Mouse (Mus musculus): ENCODE measurements around the gene Klf7. TPM values are rescaled to one million over a fixed set of nuclear protein-coding genes. Genes with fewer than 3 reads are reported as not detected.

The Klf7 gene
- total and polyA plus RNA-seq, 3 experiments = 10.3 to 18.9 (median 18.4) TPM

DNA sequence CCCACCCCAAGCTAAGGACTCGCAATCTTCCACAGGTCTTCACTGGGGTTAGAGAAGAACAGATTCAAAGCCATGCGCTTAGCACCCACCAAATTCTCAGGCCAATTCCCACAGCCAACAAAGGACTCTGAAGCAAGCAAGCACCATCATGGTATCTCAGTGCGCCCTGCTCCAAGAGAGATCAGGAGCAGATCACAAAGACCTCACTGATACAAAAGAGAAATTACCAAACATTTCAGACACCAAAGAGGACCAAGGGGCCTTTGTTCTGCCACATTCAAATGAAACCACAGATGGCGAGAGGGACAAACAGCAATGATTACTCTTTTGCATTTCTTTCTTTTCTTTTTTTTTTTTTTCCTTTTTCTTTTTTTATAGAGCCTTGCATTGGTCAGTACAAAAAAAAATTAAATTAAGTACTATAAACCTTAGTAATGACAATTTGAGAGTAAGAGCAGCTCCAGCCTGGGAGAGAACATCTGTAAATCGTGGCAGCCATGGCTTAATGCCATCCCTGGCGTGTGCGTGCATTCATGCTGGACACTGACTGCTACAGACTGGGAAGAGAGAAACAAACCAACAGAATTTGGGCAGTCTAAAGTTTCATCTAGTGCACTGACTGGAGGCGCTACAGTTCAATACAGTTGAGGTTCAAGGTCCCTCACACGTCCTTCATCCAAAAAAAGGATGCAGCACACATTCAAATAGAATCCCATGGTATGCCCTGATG is 89.4 kb downstream of the Klf7 start:
- Histone ChIP-seq H3K79me2 (replicated peaks; ENCODE audit: control insufficient read depth, insufficient read depth, low read length) (no peaks in the 10 kb centered on the region), H3K27me3 (ENCODE audit: control insufficient read depth, insufficient read depth, low read length) (no peaks in the 10 kb centered on the region), H3K4me3 (no peak overlapping the region), H3K4me1 (ENCODE audit: control insufficient read depth, insufficient read depth, low read length) (peaks cover 21% of the 10 kb centered on the region), H3K36me3 (ENCODE audit: control insufficient read depth, insufficient read depth, low read length) (peaks cover 32% of the 10 kb centered on the region), H3K27ac (no peak overlapping the region), H3K9ac (ENCODE audit: low read depth, low read length) (no peak overlapping the region)
- intact Hi-C loops (cut with DNase I) = no loop called here
- 92% methylated on average over 9 of the region's 9 CpGs for WGBS
- no peak for DNase-seq
- no peak for TF ChIP-seq CTCF (IDR thresholded peaks at IDR 0.05)
- TF ChIP-seq POLR2A (IDR thresholded peaks at IDR 0.05; ENCODE audit: insufficient read depth, low read depth, low read length) = no peak
- no peak for TF ChIP-seq EP300 (IDR thresholded peaks at IDR 0.05; ENCODE audit: insufficient read depth, low read depth, low read length)

DNA sequence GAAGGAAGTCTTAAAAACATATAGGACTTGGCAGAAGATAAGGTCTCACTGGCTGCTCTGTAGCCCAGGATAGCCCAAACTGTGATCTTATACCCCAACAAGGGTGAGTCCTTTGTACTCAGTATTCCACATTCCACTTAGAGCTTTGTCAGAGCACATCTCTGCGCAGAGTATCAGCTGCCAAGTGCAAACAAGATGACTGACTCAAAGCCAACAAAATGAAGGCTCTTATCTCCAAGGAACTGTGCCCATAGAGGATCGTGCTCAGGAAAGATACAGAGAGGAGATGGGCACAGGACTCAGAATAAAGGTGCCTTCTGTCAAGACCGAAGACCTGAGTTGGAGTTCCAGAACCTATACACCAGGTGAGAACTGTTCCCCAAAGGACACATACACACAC is 100.1 kb downstream of the Klf7 start:
- H3K4me3 ChIP-seq = no peak overlapping the region
- no peaks in the 10 kb centered on the region for H3K27me3 ChIP-seq (ENCODE audit: control insufficient read depth, insufficient read depth, low read length)
- intact Hi-C loops (cut with DNase I) = loop anchor here (2.0 to 5.0 kb wide), 2 partner anchors 13 to 200 kb away; no protein-coding TSS in a partner anchor
- TF ChIP-seq POLR2A (IDR thresholded peaks at IDR 0.05; ENCODE audit: insufficient read depth, low read depth, low read length) = no peak
- no peak for TF ChIP-seq CTCF (IDR thresholded peaks at IDR 0.05)
- no peak for TF ChIP-seq EP300 (IDR thresholded peaks at IDR 0.05; ENCODE audit: insufficient read depth, low read depth, low read length)
- peaks cover 16% of the 10 kb centered on the region for H3K4me1 ChIP-seq (ENCODE audit: control insufficient read depth, insufficient read depth, low read length)
- no peaks in the 10 kb centered on the region for H3K79me2 ChIP-seq (replicated peaks; ENCODE audit: control insufficient read depth, insufficient read depth, low read length)
- no peaks in the 10 kb centered on the region; the same call in 1 of the 2 replicates for H3K36me3 ChIP-seq (ENCODE audit: control insufficient read depth, insufficient read depth, low read length)
- DNase-seq = no peak
- H3K9ac ChIP-seq (ENCODE audit: low read depth, low read length) = no peak overlapping the region
- H3K27ac ChIP-seq = peak overlapping the region; percentile 49
- 70% methylated on average over 3 of the region's 3 CpGs for WGBS

DNA sequence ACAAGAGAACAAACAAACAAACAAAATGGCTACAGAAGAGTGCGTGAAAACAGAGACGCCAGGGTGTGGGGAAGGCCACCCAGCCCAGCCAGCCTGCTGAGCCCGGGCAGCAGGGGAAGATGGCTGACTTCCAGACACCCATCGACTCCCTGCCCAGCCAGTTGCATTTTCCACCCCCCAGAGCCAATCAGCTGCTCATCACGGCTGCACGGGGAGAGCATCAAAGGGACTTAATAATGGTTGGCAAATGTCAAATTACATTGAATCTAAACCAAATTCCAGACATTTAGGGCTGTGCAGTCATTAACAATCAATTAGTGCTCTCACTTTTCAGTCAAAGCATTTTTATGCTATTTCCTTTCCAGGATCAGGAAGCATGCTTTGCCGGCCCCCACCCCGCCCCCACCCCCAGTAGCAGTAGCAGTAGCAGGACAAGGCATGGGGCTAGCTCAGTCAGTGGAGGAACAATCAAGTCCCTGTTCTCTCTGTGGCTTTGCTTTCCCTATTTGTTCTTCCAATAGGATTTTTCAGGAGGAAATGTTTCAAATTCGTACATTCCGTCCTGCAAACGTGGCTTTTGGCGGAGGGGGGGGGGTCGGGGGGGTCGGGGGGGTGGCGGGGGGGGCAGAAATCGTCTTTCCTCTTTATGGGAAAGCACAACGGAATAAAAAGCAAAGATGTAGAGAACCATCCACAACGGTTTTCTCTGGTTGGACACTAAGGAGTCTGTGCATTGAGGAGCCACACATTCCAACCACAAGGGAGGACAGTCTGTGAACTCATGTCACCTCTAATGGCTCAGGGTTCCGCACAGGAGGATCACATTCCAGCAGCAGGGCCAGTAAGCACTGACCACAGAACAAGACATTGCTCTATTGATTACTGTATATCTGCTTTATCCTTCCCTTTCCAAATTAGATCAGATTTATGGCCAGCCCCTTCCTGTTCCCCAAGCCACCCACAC is 101.1 kb downstream of the Klf7 start:
- Histone ChIP-seq H3K4me3 (no peak overlapping the region), H3K27me3 (ENCODE audit: control insufficient read depth, insufficient read depth, low read length) (no peaks in the 10 kb centered on the region), H3K36me3 (ENCODE audit: control insufficient read depth, insufficient read depth, low read length) (no peaks in the 10 kb centered on the region; the same call in 1 of the 2 replicates), H3K4me1 (ENCODE audit: control insufficient read depth, insufficient read depth, low read length) (peaks cover 16% of the 10 kb centered on the region), H3K27ac (peak overlapping the region; percentile 58), H3K79me2 (replicated peaks; ENCODE audit: control insufficient read depth, insufficient read depth, low read length) (no peaks in the 10 kb centered on the region), H3K9ac (ENCODE audit: low read depth, low read length) (peak overlapping the region; percentile 45)
- WGBS = 17% methylated on average over 19 of the region's 19 CpGs
- peak; percentile 51 for TF ChIP-seq CTCF (IDR thresholded peaks at IDR 0.05)
- TF ChIP-seq EP300 (IDR thresholded peaks at IDR 0.05; ENCODE audit: insufficient read depth, low read depth, low read length) = no peak
- peak; percentile 39 to 46 for DNase-seq
- intact Hi-C loops (cut with DNase I) = loop anchor here (1.0 to 5.0 kb wide), 3 partner anchors 14 to 201 kb away; partner anchors contain the start of gene Klf7

DNA sequence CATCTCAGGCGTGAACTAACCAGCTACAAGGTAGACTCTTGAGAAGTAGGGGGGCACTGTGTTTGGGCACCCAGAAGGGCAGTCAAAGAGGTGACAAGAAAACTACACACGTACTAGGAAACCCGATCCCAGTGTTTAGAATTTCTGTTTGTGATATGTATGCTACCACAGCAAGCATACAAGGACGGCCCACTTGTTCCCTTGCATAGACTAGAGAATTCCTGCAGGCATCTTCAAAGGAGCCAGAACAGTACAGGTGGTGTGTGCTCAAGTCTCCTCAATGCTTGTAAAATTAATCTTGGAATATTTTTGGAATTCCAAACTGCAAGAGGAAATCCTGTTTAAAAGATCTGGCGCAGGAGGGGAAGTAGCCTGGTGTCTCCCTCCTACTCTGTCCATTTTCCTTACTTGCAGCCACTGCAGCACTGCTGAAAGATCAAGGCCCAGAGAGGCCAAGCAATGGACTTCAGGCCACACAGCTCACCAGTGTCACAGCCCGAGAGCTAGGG is 102.9 kb downstream of the Klf7 start:
- Histone ChIP-seq H3K4me3 (peak overlapping the region; percentile 18; the same call in 1 of the 2 replicates), H3K27ac (peak overlapping the region; percentile 71), H3K79me2 (replicated peaks; ENCODE audit: control insufficient read depth, insufficient read depth, low read length) (no peaks in the 10 kb centered on the region), H3K27me3 (ENCODE audit: control insufficient read depth, insufficient read depth, low read length) (no peaks in the 10 kb centered on the region), H3K9ac (ENCODE audit: low read depth, low read length) (peak overlapping the region; percentile 5; the same call in 1 of the 2 replicates), H3K36me3 (ENCODE audit: control insufficient read depth, insufficient read depth, low read length) (no peaks in the 10 kb centered on the region; the same call in 1 of the 2 replicates), H3K4me1 (ENCODE audit: control insufficient read depth, insufficient read depth, low read length) (peaks cover 16% of the 10 kb centered on the region)
- TF ChIP-seq CTCF (IDR thresholded peaks at IDR 0.05) (no peak), EP300 (IDR thresholded peaks at IDR 0.05; ENCODE audit: insufficient read depth, low read depth, low read length) (0 out of 2 replicates have a peak, but pooled peaks have one; percentile 24)
- 31% methylated on average over 6 of the region's 6 CpGs for WGBS
- no peak for DNase-seq
- intact Hi-C loops (cut with DNase I) = loop anchor here (1.0 to 2.0 kb wide), 4 partner anchors 22 to 282 kb away; no protein-coding TSS in a partner anchor

DNA sequence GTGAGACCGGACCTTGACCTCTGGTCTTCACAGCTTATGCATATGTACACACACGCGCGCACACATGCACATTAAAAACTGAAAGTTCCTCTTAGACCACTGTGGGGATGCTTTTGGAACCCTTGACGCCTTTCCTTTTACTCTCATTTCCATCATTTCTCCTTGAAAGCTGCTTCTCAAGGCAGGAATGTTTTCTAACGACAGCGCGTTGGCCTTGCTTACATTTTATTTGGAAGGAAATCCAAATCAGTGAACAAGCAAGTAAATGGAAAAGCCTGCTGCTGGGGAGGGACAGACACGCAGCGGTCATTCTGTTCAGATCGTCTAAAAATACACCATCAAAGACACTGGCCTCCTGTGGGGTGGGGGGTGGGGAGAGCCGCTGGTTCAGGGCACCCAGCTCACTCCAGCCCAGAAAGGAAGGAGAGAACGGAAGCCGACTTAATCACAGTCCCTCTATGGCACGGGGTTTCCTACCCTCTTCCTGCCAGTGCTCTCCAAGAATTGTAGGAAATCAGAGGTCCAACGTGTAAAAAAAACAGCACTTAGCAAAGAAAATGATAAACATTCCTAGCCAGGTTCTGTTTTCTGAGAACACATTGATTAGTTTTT is 103.5 kb downstream of the Klf7 start:
- Histone ChIP-seq H3K9ac (ENCODE audit: low read depth, low read length) (peak overlapping the region; percentile 12), H3K27me3 (ENCODE audit: control insufficient read depth, insufficient read depth, low read length) (no peaks in the 10 kb centered on the region), H3K36me3 (ENCODE audit: control insufficient read depth, insufficient read depth, low read length) (no peaks in the 10 kb centered on the region; the same call in 1 of the 2 replicates), H3K27ac (peak overlapping the region; percentile 71), H3K79me2 (replicated peaks; ENCODE audit: control insufficient read depth, insufficient read depth, low read length) (no peaks in the 10 kb centered on the region), H3K4me1 (ENCODE audit: control insufficient read depth, insufficient read depth, low read length) (peaks cover 16% of the 10 kb centered on the region), H3K4me3 (peak overlapping the region; percentile 18)
- peak; percentile 51 to 68 for DNase-seq
- WGBS = 19% methylated on average over 16 of the region's 16 CpGs
- intact Hi-C loops (cut with DNase I) = loop anchor here (1.0 to 2.0 kb wide), 5 partner anchors 23 to 428 kb away; no protein-coding TSS in a partner anchor
- TF ChIP-seq CTCF (IDR thresholded peaks at IDR 0.05) = no peak
- peak; percentile 46; the same call in 1 of the 2 replicates for TF ChIP-seq EP300 (IDR thresholded peaks at IDR 0.05; ENCODE audit: insufficient read depth, low read depth, low read length)
- peak; percentile 28; the same call in 1 of the 2 replicates for TF ChIP-seq POLR2A (IDR thresholded peaks at IDR 0.05; ENCODE audit: insufficient read depth, low read depth, low read length)
